Mouse (Mus musculus) left cerebral cortex, postnatal 4 days (tissue): ENCODE data around the gene Gm20518. TPM values are rescaled to one million over a fixed set of nuclear protein-coding genes. Genes with fewer than 3 reads are reported as not detected.

Experiments
- DNase-seq: peaks from one replicate; pipeline ENCODE4 v3.0.0-alpha.2; 2022
- intact Hi-C: fragments of 180-260 bp; cut with DNase I; formaldehyde crosslinking; loops from one replicate; pipeline ENCODE4 v1.15.1; 2025
- total RNA-seq, 2 experiments: library from RNA; stranded (reverse); gene quantifications; 2 replicates each; pipeline ENCODE4 v1.2.3; 2021

The Gm20518 gene
- total RNA-seq, 2 experiments from 2014 or later = 0.77 to 1.2 TPM

DNA sequence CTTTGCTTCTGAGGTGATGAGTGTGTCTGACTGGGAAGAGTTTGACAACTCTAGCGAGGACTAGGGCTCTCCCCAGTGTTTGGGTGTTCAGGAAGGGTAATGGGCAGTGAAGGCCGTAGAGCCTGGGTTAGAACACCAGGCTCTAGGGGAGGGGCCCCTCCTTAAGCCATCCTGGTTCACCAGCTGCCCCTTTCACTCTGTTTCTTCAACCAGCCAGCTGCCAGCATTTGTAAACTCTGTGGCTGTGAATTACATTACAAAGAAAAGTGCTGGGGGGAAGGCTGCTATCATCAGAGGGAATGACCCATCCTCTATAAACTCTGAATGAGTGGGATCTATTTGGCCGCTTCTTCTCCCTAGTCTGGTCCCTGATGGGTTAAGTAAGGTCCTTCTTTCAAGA is 98.7 kb downstream of the Gm20518 start:
- intact Hi-C loops = no loop called here
- DNase-seq = no peak

DNA sequence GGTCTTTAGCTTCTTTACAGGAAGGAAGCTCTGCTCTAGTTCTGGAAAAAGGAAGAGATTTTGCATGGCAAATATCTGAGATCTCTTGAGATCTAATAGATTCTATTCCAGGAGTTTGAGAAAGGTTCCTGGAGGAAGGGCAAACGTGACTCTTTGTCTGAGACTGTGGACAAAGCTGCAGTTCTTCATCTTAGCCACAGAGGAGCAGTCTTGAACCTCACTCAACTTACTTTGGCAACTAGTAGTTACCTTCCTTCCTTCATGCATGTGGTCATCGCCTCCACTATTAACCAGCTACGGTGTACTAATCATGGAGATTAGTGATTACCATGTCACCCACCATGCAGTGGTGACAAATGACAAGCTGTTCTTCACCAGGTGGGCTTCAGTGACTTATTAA is 106.1 kb downstream of the Gm20518 start:
- intact Hi-C loops = no loop called here
- no peak for DNase-seq

Other genes with a start within 250 kb of the Gm20518 start
- gene Ccdc74a, start 245.2 kb downstream of the Gm20518 start, total RNA-seq = 10 to 100 TPM; 17.5 to 20.9 TPM
- gene Med15, start 158.8 kb downstream of the Gm20518 start, total RNA-seq = 10 to 100 TPM; 78.9 to 80.8 TPM
- 10 to 100 TPM; 86.2 to 95.3 TPM for gene Klhl22, start 132.1 kb downstream of the Gm20518 start, total RNA-seq
- gene Scarf2, start 94.4 kb downstream of the Gm20518 start, total RNA-seq = 1 to 10 TPM; 5.6 to 6.3 TPM
- 1 to 10 TPM; 3.9 to 4.3 TPM for gene B830017H08Rik, start 58.5 kb downstream of the Gm20518 start, total RNA-seq
- gene Car15, start 53.3 kb downstream of the Gm20518 start, total RNA-seq = 1 to 10 TPM; 6.8 to 7.1 TPM
- not detected for gene Tssk1, start 2.6 kb upstream of the Gm20518 start, total RNA-seq
- gene Dgcr2, start 6.9 kb upstream of the Gm20518 start, total RNA-seq = 100 to 1,000 TPM; 116 to 123 TPM
- gene Tssk2, start 7.0 kb upstream of the Gm20518 start, total RNA-seq = not detected
- gene Ess2, start 19.7 kb upstream of the Gm20518 start, total RNA-seq = 10 to 100 TPM; 40.7 to 45.1 TPM
- not detected for gene Gsc2, start 23.4 kb upstream of the Gm20518 start, total RNA-seq
- gene Slc25a1, start 36.5 kb upstream of the Gm20518 start, total RNA-seq = 100 to 1,000 TPM; 107 TPM
- gene Vpreb2, start 88.8 kb upstream of the Gm20518 start, total RNA-seq = not detected
- gene Dgcr6, start 161.2 kb upstream of the Gm20518 start, total RNA-seq = 10 to 100 TPM; 80.9 to 85.8 TPM
- gene Prodh, start 198.5 kb upstream of the Gm20518 start, total RNA-seq = 1 to 10 TPM; 4.8 to 6.4 TPM
- gene Rtn4r, start 236.0 kb upstream of the Gm20518 start, total RNA-seq = 10 to 100 TPM; 63.1 to 63.3 TPM